ENCODE assay signal across 6 mouse cellular contexts in the genomic region with DNA sequence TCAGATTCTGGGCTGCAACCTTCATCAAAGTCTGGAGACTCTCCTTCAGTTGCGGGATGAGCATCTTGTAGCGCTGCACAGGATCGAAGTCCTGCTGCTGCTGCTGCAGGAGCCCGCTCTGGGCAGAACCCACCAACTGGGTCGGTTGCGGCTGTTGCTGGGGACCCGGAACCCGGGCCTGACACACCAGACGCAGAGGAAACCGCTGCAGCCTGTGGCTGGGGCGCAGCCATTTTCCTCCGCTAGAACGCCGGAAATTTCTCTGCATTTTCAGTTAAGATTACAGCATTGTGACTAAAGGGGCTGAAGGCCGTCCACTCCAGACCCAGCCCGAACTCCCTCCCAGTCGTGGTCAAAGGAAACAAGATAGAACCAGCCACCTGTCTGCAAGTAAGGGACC.
DNase-seq lines count a peak whose midpoint lies in the region; ATAC-seq and TF ChIP-seq lines count a peak whose summit lies in the region.
"Not testable (repeated sequence)": the region's sequence is repeated elsewhere in the genome, so short reads cannot be mapped to it uniquely, and the experiment has no call there.

No protein-coding gene starts in this region.

- H3K4me1 ChIP-seq in E14TG2a.4 (replicated peaks; ENCODE audit: low read depth, low read length): peaks cover 13% of the 10 kb centered on the region
- H3K4me1 ChIP-seq in testis, adult 2 months (ENCODE audit: control insufficient read depth, insufficient read depth, low read length): not testable (repeated sequence)

- peak; percentile 27 for DNase-seq in ZHBTc4 (ENCODE audit: low read depth, low spot score)

- H3K27me3 ChIP-seq in E14TG2a.4 (ENCODE audit: insufficient read depth, low read length); testis, adult 2 months (ENCODE audit: control insufficient read depth, insufficient read depth, low read length): not testable (repeated sequence)

- TF ChIP-seq CTCF in E14TG2a.4 (conservative IDR thresholded peaks at IDR 0.05; ENCODE audit: low read length); testis, adult 2 months (IDR thresholded peaks at IDR 0.05; ENCODE audit: control insufficient read depth, insufficient read depth, insufficient replicate concordance, low read depth, low read length): not testable (repeated sequence)

- H3K27ac ChIP-seq in testis, adult 2 months (ENCODE audit: control insufficient read depth, insufficient read depth, low read depth, low read length): peak overlapping the region; percentile 78

- peak; percentile 88 for ATAC-seq in erythroid progenitor cell, adult 5-6 weeks (replicated peaks; ENCODE audit: low FRiP score, poor library complexity, severe bottlenecking)
- peak; percentile 56 to 75 for ATAC-seq in hematopoietic stem cell, adult 5-6 weeks (replicated peaks in 1 of 2; ENCODE audit: insufficient read depth in 1 of 2, low FRiP score in 2 of 2, low TSS enrichment in 1 of 2, low read depth in 1 of 2, poor library complexity in 2 of 2, severe bottlenecking in 2 of 2)
- peak; percentile 55; the same call in 1 of the 2 replicates for ATAC-seq in megakaryocyte-erythroid progenitor cell, adult 5-6 weeks (replicated peaks; ENCODE audit: low FRiP score, low TSS enrichment, poor library complexity, severe bottlenecking)

- peaks cover 28% of the 10 kb centered on the region for H3K36me3 ChIP-seq in E14TG2a.4 (ENCODE audit: insufficient read depth, low read length)
- not testable (repeated sequence) for H3K36me3 ChIP-seq in testis, adult 2 months (ENCODE audit: control insufficient read depth, insufficient read depth, low read length)

- H3K9me3 ChIP-seq in E14TG2a.4 (ENCODE audit: low read length): not testable (repeated sequence)

- not testable (repeated sequence) for TF ChIP-seq POLR2A in testis, adult 2 months (IDR thresholded peaks at IDR 0.05; ENCODE audit: control insufficient read depth, low read depth, low read length)

- peak overlapping the region; percentile 39; the same call in 1 of the 2 replicates for H3K4me3 ChIP-seq in E14TG2a.4 (replicated peaks; ENCODE audit: low read length)
- H3K4me3 ChIP-seq in testis, adult 2 months (ENCODE audit: control insufficient read depth, low read depth, low read length): peak overlapping the region; percentile 50

Comparison
In these comparisons a context has a peak if more than half of its experiments do, and no peak if none do; other contexts are left out.
1. Peak in every context shown above with its lines: DNase-seq, ATAC-seq, H3K4me3 ChIP-seq and H3K27ac ChIP-seq.